Mouse (Mus musculus): Measurements from ENCODE around the gene Ctsd.

- TF ChIP-seq CTCF (IDR thresholded peaks at IDR 0.05; ENCODE audit: borderline replicate concordance, control insufficient read depth, extremely low read depth, insufficient read depth, low read length, poor library complexity) (no peak), POLR2A (IDR thresholded peaks at IDR 0.05; ENCODE audit: control insufficient read depth, extremely low read depth, insufficient read depth, low read length, poor library complexity) (no peak)
Observed at GRCm38 (mm10) chr7:142373039-142373438, 14.8 kb downstream of the Ctsd start.
